Mouse (Mus musculus) adrenal gland, adult 18-20 months (tissue): Measurements from ENCODE around the gene B230118H07Rik. TPM values are rescaled to one million over a fixed set of nuclear protein-coding genes. Genes with fewer than 3 reads are reported as not detected.
"Not testable (repeated sequence)": the region's sequence is repeated elsewhere in the genome, so short reads cannot be mapped to it uniquely, and the experiment has no call there.

Experiments
- DNase-seq, 2 experiments: peaks; one replicate each; pipeline ENCODE4 v3.0.0; 2021 to 2022; ENCODE audit warnings: low spot score in 2 of 2
- total RNA-seq, 2 experiments: library from RNA; stranded (reverse); gene quantifications; 1 replicate in 1 of 2; 2 replicates in 1 of 2; pipeline ENCODE4 v1.2.3; 2021

Gene B230118H07Rik
- total RNA-seq, 2 experiments from 2014 or later, result 24.7 to 28.4 TPM

DNA sequence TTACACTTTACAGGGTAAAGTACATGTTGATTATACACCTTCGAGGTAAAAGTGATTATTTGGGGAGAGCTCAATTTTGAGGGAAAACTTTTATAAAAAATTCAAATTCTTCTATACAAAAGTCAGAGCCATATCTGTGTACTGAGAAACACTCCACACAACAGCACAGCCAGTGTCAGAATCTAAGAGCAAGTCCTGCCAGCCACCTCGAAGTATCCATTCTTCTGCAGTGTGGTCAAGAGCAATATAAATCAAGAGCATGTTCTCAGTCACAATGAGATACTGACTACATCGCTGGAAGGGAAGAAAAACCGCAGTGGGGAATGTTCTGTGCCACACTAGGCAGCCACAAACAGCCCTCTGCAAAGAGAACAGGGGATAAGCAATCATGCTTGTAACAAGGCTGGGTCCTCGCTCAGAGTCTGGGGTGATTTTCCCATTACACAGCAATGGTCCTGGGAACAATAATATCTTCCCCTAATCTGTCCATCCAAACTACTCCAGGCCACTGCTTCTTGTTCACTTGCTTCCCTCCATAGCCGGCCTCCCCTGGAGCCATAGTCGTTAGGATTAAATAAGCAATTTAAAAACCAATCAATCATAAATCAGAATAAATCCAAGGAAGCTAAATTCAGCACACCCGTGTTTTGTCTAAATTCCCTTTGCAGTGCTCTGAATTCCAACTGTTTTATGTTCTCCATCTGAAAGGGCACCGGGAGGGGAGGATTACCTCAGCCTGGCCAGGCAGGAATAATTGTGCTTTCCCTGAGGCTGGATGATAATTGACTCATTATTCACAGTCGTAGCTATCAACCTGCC, 57.1 kb downstream of the B230118H07Rik start:
- DNase-seq, result no peak

DNA sequence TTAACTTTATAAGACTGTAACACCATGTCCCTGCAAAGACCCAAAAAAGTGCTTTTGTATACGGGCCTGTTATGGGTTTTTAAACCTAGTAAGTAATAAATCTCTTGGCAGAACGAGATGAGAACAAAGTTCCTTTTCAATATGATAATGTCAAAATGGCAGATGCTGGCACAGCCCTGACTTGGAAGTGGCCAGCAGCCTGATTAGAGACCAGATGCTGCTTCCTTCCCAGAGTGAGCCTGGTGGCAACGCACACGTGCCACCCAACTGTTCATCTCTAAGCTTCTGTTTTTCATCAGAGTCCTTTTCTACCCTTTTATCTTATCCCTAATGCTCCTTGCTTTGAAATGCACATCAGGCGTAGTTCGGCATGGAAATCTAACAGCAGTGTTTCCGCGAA, 58.0 kb downstream of the B230118H07Rik start:
- no peak for DNase-seq

DNA sequence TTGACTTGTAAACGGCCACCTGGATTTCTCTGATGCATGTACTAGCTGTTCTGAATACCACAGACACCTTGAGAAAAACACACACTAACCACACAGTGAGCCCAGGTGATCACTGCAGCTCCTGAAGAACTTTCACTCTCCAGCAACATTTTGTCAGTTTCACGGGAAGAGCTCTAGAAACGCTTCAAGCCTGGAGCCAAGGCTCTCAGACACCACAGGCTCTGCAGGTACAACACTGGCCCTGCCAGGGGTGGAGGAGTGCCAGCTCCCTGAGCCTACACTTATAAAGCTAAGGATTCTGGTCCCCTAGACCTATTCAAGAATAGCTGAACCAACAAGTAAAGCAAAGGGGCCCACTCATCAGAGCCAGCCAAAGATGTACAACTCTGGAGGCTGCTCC, 67.9 kb downstream of the B230118H07Rik start:
- DNase-seq, result no peak

DNA sequence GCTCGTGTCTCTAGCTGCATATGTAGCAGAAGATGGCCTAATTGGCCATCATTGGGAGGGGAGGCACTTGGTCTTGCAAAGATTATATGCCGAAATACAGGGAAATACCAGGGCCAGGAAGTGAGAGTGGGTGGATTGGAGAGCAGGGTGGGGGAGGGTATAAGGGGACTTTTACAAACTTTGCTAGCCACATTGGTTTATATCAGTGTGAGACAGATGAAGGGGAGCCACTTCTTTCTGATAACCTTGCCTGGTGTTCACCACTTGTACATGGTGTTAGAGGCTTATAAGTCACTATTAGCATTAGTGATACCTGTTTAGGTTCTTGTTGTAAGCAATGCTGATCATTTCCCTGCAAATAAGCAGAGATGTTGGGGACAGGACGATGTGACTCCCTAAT, 68.4 kb downstream of the B230118H07Rik start:
- no peak for DNase-seq

DNA sequence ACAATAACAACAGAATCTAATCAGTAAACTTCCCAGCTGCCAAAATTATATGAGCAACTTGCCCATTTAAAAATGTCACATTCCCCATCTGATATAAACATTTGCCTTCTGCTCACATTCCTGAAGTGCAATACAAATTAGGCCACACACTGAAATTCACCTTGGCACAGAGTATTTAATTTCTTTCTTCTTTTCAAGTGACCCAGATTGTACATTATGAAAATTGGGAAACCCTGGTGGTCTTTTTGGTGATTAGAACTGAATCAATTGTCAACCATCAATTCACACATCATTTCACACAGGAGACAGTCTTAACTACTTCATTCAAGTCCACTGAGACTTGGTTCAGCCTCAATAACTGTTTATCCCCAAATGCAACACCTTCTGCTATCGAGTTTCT, 68.9 kb downstream of the B230118H07Rik start:
- no peak for DNase-seq

DNA sequence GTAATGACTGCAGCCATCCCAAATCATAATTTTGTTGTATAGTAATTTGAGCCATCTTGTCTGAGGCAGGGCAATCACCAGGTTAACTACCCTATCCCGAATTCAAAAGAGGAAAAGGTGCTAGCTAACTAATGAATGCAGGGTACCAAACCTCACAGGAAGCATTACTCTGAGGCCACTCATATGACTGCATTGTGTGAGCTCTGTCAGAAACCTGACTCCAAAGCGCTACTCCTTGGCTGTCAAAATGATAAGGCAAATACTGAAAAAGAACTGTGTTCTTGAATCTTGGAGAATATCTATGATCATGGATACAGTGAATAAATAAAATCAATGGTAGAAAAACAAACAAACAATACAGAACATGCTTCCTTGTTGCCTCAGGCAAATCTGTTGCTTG, 69.3 kb downstream of the B230118H07Rik start:
- DNase-seq, result no peak

DNA sequence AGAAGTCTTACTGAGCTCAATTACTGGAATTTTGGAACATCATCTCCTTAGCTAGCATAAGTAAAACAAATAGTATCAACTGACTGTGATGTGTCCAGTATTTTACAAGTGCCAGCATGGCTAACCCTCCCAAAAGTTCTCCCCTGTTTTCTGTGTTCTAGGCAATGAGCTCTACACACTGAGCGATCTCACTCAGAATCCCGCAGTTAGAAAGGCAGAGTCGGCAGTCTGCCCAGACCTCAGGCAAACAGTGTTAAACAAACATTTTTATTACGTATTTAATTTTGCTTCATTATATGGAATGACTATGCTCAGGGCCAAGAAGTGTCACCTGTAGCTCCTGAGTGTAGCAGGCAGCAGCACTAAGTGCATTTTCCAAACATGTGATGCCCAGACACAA, 72.1 kb downstream of the B230118H07Rik start:
- DNase-seq, result no peak

DNA sequence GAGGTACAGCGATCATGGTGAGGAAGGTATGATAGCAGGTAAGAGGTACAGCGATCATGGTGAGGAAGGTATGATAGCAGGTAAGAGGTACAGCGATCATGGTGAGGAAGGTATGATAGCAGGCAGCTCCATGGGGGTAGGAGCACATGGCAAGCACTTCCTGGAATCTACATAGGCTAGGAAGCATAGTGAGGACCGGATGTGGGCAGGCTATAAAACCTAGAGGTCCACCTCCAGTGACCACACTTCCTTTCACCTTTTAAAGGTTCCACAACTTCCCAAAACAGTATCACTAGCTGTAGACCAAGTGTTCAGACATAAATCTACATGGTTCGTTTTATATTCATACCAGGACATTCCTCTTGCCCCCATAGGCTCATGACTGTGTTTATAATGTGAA, 80.1 kb downstream of the B230118H07Rik start:
- no peak for DNase-seq

DNA sequence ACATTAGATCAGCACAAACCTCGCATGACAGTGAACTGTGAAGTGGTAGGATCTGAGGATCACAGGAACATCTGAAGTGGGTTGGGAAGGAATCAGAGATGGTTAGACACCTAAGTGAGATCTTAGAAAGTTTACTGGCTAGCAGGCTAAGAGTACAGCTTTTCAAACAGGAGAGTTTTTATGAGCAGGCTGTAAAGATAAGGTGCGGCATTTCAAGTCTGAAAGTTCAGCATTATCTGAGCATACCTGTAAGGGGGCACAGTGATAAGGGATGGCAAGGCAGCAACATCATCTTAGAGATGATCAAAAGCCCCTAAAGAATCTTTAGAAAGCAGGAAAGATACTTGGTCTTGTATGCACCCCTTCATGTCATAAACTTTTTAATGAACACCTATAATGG, 81.8 kb downstream of the B230118H07Rik start:
- DNase-seq, result no peak

DNA sequence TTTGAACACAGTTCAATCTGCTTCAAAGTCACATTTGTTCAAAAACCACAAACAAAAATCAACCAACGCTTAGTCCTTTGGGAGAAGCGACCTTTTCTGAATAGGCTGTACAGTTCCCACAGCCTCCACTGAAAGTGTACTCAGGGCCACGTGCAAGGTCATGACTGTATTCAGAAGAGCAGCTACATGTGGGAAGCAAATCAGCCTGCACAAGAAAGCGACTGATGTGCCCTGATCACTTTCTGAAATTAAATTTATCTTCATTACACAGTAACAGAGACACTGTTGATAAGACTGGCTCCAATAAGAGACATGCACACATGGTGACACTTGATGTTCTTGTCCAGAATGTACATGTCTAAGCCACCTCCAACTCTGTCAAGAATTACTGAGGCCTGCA, 85.6 kb downstream of the B230118H07Rik start:
- DNase-seq, result peak in 1 of 2 experiments; percentile 8

DNA sequence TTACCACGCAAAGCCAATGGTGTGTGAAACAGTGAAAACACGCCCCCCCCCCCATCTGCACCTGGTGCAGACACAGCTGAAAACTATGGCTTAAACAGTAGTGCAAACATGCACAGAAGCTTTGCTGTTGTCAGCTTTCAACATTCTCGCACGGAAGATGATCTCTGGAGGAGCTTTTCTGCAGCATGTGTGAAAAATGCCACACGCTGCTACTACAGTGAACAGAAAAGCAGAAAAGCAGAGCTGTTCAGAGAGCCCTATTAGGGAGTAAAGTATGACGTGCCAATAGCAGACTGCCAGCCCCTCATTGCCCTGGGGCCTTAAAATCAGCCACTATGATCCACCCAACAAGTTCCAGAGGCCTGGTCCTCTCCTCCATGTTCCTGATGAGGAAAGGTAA, 86.1 kb downstream of the B230118H07Rik start:
- no peak for DNase-seq

DNA sequence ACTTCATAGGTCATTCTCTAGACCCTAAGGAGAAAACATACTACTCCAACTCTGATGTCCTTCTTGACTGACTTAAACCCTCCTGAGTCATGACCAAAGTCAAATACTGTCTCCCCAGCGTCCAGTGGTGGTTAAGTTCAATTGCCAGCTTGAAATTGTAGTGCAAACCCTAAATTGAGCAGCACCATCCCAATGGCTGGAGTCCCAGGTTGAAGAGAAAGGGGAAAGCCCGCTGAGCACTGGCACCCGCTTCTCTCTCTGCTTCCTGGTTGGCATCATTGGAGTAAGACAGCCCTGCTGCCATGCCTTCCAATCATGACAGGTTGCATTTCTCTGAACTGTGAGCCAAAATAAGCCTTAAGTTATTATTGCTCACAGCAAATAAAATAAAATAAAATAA, 89.9 kb downstream of the B230118H07Rik start:
- DNase-seq, result no peak

DNA sequence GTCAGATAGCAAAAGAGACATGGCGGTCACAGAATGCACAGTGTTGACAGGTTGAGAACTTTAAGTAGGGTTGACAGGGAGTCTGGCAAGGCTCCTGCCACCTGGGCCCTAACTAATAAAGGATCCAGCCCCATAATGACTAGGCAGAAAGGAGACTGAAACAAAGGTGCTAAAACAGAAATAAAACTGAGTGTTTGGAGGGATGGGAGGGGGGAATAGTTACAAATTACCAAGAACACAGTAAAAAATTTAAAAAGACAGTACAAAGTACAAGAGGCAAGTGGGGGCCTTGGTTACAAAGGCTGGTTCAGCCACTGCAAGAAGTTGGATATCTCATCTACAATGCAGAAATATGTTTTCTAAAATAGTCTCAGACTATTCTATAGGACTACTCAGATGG, 93.4 kb downstream of the B230118H07Rik start:
- DNase-seq, result no peak

DNA sequence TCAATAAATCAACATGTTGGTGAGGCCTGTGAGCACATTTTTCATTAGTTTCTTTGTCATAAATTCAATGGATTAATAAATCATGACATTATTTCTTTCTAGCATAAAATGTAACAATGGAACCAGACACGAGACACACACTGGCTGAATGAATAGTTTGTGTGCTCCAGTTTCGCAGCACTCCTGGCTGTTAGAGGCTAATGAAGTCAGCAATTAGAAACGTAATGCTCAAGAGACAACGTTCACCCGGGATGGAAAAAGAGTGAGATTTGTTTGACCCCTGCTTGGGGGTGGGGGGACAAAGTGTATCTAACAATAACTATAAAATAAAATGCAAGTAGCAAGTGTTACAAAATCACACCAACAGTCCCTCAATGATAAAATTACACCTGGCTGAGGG, 95.5 kb downstream of the B230118H07Rik start:
- DNase-seq, result no peak

DNA sequence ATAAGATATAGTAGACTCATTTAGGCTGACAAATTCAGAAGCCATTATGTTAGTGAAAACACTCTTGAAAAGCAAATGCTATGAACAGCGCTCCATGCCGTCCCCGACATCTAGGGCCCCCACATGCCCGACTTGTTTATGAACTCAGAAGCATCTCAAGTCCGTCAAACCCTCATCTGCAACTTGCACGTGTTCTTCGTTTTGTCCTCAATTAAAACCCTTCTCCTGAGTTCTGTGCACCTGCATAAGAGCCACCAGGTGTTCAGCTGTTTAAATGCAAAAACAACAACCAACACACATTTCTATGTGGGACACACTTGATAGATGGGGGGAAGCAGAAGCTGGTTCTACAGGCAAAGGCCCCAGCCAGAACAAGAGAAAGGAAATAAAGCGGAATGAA, 97.0 kb downstream of the B230118H07Rik start:
- no peak for DNase-seq

DNA sequence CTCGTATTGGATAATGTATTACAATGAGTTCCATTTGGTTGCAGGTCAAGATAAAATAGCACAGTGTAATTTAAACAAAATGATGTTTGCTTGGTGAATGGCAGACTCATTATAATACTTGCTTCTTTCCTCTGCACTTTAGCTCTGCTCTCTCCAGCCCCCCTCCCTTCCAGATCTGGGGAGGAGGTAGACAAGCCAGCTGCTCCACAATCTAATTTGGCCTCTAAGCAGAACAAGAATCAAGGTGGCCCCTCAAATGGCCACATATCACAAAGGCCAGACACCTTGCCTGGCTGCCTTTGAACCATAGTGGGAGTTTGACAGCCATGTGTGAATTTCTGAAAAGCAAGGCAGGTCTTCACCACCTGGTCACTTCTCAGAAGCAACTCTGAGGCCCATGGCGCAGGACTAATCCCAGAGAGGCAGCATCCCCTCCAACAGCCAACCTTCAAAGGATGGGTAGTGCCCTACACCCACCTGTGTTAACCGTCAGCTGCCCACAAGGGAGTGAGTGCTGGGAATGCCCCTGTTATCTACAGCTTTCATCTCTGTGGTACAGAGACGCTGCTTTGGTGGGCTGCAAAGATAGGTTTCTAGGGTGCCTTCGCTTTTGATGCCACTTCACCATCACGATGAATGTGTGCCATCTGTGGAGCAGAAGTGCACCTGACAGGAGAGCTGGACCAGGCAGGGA, 98.2 kb downstream of the B230118H07Rik start:
- no peak for DNase-seq

DNA sequence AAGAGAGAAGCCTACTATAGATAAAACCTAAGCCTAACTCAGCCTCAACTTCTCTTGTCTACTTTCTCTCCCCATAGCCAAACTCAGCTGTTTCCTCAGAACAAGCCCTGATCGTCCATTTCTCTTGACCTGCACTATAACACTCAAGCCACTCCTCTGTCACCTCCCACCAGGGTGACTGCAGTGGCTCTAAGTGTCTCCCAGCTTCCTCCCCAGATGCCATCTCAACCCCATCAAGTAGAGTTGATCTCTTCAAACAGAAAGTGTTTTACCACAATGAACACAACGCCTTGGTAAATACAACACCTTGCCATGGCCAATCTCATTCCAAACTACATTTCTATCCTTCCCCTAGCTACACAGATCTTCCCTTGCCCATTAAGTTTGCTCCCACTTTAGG, 99.2 kb downstream of the B230118H07Rik start:
- DNase-seq, result no peak

DNA sequence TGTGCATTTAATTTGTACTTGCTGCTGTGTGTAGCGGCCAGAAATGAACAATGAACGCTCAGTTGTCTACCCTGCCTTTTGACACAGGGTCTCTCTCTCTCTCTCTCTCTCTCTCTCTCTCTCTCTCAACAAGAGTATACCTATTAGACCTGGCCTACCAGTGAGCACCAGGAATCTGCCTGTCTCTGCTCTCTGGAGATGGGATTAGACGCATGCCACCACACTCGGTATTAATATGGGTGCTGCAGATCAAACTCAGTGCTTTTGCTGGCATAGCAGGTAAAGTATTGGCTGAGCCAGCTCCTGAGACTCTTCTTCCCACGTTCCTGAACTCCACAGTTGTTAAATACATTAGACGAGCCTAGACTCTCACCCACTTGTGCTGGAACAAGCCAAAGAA, 100.5 kb downstream of the B230118H07Rik start:
- no peak for DNase-seq

DNA sequence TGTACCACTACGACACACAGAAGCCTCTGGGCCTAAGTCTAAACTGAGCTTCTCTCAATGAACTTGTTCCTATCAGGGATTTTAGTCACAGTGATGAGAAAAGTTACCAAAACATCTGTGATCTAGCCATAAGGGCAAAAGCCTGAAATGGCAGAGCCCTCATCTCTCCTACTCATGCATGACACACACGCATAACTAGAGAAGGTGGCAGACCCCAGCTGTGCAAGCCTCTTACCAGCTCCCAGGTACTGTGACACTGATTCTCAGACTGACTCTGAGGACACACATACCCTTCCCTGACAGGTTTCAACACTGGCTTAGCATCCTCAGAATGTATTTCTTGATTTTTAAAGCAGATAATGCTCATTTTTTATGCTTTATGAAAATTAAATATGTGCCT, 103.7 kb downstream of the B230118H07Rik start:
- no peak for DNase-seq

DNA sequence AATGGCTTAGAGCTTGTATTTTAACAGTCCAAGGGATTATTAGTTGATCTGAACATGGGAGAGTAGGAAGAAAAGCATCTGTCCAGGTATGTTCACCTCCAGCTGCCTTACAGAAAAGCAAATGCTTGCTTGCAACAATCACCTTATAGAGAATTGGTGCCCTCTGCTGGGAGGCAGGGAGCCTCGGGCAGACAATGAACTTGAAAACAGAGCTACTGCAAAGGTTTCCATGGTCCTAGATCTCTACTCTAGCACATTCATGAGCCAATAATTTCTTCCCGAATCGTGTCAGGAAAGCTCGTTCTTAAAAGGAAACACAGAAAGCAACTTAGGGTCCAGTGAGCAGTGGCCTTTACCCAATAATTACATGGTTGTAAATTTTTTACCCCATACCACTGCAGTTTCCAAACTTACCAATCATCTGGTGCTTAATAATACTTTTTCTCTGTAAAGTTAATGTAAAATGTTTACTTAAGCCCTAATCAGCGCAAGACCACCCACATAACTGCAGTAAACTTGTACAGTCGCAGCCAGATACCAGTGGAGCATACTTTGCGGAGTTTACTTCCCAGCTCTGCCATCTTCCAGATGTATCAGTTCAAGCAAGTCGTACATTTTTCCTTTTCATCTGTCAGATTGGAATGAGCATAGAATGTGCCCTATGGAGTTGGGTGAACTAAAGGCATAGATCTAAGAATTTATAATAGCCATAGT, 105.5 kb downstream of the B230118H07Rik start:
- no peak for DNase-seq

DNA sequence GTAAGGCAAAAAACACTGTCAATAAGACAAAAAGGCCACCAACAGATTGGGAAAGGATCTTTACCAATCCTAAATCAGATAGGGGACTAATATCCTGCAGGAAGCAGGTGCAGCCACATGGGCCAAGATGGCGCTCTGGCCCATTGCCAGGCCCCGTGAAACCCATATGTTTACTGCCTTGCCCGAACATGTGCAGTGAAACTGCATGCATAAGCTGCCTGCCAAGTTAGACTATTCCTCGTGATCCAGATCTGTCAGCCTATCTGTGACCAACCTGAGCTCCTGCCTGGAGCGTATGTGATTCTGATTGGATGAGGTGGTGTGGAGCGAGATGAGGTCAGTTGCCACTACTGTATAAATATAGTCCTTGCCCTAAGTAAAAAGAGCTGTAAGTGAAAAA, 112.4 kb downstream of the B230118H07Rik start:
- DNase-seq, result not testable (repeated sequence)

DNA sequence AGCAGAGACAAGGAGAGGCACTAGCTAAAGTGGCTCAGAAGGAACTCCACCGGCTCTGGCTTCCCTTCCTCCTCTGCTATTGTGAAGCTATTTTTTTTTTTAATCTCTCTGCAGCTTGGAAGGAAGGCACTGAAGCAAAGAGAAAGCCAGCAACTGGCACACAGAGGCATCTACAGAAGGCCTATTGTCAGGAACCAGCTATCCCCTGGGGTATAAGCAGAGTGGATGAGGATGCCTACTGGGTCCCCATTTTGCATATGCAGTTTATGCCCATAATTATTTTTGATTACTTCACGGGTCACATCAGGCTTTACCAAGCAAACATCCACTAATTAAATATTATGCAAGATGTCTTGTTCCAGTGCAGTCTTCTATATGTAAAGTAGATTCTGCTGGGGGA, 115.6 kb downstream of the B230118H07Rik start:
- DNase-seq, result no peak
